21 mouse cellular contexts compared by ENCODE assay signal in genomic region chr6:59139702-59140101, GRCm38 (mm10).
DNase-seq lines count a peak whose midpoint lies in the region; ATAC-seq and TF ChIP-seq lines count a peak whose summit lies in the region.
"Had no signal": no experiment of that assay in that cellular context is flagged by ENCODE, and none has a peak within 500 bp of the region (broad histone marks: within the 10 kb centered on the region; RNA-seq: fewer than 3 reads in every experiment).

No protein-coding gene starts in this region.

- no peaks in the 10 kb centered on the region for H3K4me1 ChIP-seq in intestine, embryonic 15.5 days (replicated peaks)
- H3K4me1 ChIP-seq in intestine, embryonic 16.5 days (ENCODE audit: control insufficient read depth, insufficient read depth, low read length) = no peaks in the 10 kb centered on the region
- no peaks in the 10 kb centered on the region for H3K4me1 ChIP-seq in intestine, postnatal 0 days (replicated peaks; ENCODE audit: control insufficient read depth, insufficient read depth, low read length)

- ATAC-seq in intestine, embryonic 15.5 days = peak; percentile 72; the same call in 1 of the 2 replicates
- ATAC-seq in intestine, embryonic 16.5 days = peak; percentile 79
- peak; percentile 31 for ATAC-seq in intestine, postnatal 0 days
- ATAC-seq: activated CD4-positive, CD25-positive, alpha-beta regulatory T cell, adult 4 months; CD4-positive, CD25-positive, alpha-beta regulatory T cell, adult 4 months; Patski had no signal

- no peaks in the 10 kb centered on the region for H3K27me3 ChIP-seq in intestine, embryonic 15.5 days (replicated peaks)
- H3K27me3 ChIP-seq in intestine, embryonic 16.5 days (replicated peaks; ENCODE audit: control insufficient read depth, insufficient read depth, low read length) = no peaks in the 10 kb centered on the region
- H3K27me3 ChIP-seq in intestine, postnatal 0 days (replicated peaks; ENCODE audit: control insufficient read depth, insufficient read depth, low read length) = no peaks in the 10 kb centered on the region
- H3K27me3 ChIP-seq: CH12.LX, Patski had no signal

- no peak overlapping the region for H3K4me2 ChIP-seq in intestine, embryonic 15.5 days (replicated peaks)
- no peak overlapping the region for H3K4me2 ChIP-seq in intestine, embryonic 16.5 days (ENCODE audit: low read depth, low read length)
- no peak overlapping the region for H3K4me2 ChIP-seq in intestine, postnatal 0 days (replicated peaks; ENCODE audit: low read depth)

- no peak overlapping the region for H3K9ac ChIP-seq in intestine, embryonic 15.5 days
- no peak overlapping the region for H3K9ac ChIP-seq in intestine, embryonic 16.5 days (ENCODE audit: low read depth, low read length)
- no peak overlapping the region for H3K9ac ChIP-seq in intestine, postnatal 0 days (ENCODE audit: low read depth, low read length)

- no peak overlapping the region for H3K4me3 ChIP-seq in intestine, embryonic 15.5 days (replicated peaks)
- H3K4me3 ChIP-seq in intestine, embryonic 16.5 days (ENCODE audit: low read length) = no peak overlapping the region
- no peak overlapping the region for H3K4me3 ChIP-seq in intestine, postnatal 0 days (ENCODE audit: low read depth, low read length)

- TF ChIP-seq CTCF in intestine, postnatal 0 days (IDR thresholded peaks at IDR 0.05; ENCODE audit: low read depth) = no peak

- no peak overlapping the region for H3K27ac ChIP-seq in intestine, embryonic 15.5 days
- no peak overlapping the region for H3K27ac ChIP-seq in intestine, embryonic 16.5 days (ENCODE audit: low read length)
- H3K27ac ChIP-seq in intestine, postnatal 0 days (ENCODE audit: low read depth, low read length) = no peak overlapping the region

- intact Hi-C loops in gastrocnemius, postnatal 36 days (cut with DNase I) = no loop called here

- H3K9me3 ChIP-seq in intestine, embryonic 15.5 days = no peaks in the 10 kb centered on the region
- no peaks in the 10 kb centered on the region for H3K9me3 ChIP-seq in intestine, embryonic 16.5 days (ENCODE audit: control insufficient read depth, low read length)
- H3K9me3 ChIP-seq in intestine, postnatal 0 days (ENCODE audit: control insufficient read depth) = no peaks in the 10 kb centered on the region
- H3K9me3 ChIP-seq: G1E had no signal

- H3K36me3 ChIP-seq in intestine, embryonic 15.5 days = no peaks in the 10 kb centered on the region
- H3K36me3 ChIP-seq in intestine, embryonic 16.5 days (ENCODE audit: control insufficient read depth, insufficient read depth, low read length) = no peaks in the 10 kb centered on the region
- H3K36me3 ChIP-seq in intestine, postnatal 0 days (ENCODE audit: control insufficient read depth, insufficient read depth) = no peaks in the 10 kb centered on the region
- H3K36me3 ChIP-seq: G1E had no signal

- DNase-seq in spleen, postnatal 10 days (ENCODE audit: low spot score in 2 of 2) = no peak
- no peak for DNase-seq in gastrocnemius, postnatal 36 days
- DNase-seq in cerebellum, adult 9-10 months = no peak
- DNase-seq: adrenal gland, adult 2 months; adrenal gland, adult 8-10 months; adrenal gland, postnatal 10 days; adrenal gland, postnatal 14 days; adrenal gland, postnatal 25 days; adrenal gland, postnatal 36 days; B cell, adult 2 months; cerebellum, adult 11 months; cerebellum, adult 11-12 months; cerebellum, adult 18-20 months had no signal
